Mouse (Mus musculus) liver, embryonic 18 days (tissue): ENCODE data around the gene Cdip1. TPM values are rescaled to one million over a fixed set of nuclear protein-coding genes. Genes with fewer than 3 reads are reported as not detected.

Source experiments
- polyA plus RNA-seq: library from polyadenylated mRNA; depleted of rRNA; stranded (reverse); fragments of >200 nt; gene quantifications from 2 replicates; pipeline ENCODE4 v1.2.3, GENCODE M21; 2012; rRNA removed

Gene Cdip1
- polyA plus RNA-seq, result 37.2 and 40.6 TPM in 2 replicates

DNA sequence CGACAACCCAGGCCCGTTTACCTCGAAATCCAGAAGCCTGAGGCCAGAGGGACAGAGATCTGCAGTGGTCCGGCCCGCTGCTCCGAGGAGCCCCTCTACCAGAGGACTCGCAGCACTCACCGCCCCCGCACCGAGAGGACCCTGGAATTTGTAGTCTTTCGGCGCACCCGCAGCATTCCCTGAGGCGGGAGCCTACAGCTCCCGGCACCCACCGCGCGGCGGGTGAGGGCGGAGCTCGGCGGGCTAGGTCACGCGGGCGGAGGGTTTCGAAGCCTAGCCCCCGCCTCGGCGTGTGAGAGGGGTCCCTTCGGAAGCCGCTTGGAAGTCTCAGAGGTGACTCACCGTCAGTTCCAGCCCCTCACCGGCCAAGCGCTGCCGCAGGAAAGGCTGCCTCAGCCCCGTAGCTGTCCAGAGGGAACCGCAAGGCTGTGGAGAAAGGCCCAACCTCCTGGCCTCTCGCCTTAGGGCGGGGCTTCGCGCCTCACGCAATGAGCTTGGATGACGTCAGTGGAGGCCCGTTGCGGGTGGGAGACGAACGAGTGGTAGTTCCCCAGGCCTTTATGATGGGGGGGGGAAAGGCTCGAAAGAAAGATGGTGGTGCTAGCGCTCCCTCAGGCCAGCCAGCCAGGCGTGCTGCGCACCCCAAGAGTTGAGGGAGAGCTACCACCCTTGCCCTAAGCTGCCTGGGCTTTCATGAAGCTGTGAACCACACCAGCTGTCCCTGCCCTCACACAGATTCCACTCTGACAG is at the start of gene Cdip1:
Gene Cdip1 (minus strand): TSS at position 483 of the 750 bp plus-strand sequence.

DNA sequence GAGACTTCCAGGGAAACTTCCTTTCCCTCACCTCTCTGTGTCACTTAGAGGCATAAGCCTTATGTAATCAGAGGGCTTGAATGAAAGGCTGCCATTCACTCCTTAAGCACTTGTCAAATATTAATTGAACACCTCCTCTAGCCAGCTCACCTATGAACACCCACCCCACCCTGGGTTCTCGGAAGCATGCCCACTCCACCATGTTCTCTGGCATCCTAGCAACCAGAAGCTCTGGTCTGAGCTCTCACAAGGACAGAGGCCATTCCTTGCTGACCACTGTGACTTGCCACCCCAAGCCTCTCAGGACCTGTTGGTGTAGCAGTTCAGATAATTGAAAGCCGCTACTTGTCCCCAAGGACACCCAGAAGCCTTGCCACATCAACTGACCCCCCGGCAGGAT is 45.1 kb upstream of the Cdip1 start, which contains the start of gene 4930562C15Rik:
Gene 4930562C15Rik (plus strand): TSS at position 226 of the 400 bp plus-strand sequence.

GRCm38 (mm10) chr16:4725780-4726527 is 64.1 kb downstream of the Cdip1 start, which contains the start of gene Hmox2:
TSS of gene Hmox2 (plus strand) at chr16:4726361.

GRCm38 (mm10) chr16:4718753-4719518 is 71.2 kb downstream of the Cdip1 start, which contains the start of gene Nmral1:
TSS of gene Nmral1 (minus strand) at chr16:4719356.

Other genes with a start within 250 kb of the Cdip1 start
- 0.95 and 1.4 TPM in 2 replicates for gene Srl, start 248.5 kb downstream of the Cdip1 start, polyA plus RNA-seq
- gene Tfap4, start 230.4 kb downstream of the Cdip1 start, polyA plus RNA-seq, result 4.6 and 5.9 TPM in 2 replicates
- 2.6 and 3.2 TPM in 2 replicates for gene Glis2, start 195.6 kb downstream of the Cdip1 start, polyA plus RNA-seq
- gene Pam16, start 165.3 kb downstream of the Cdip1 start, polyA plus RNA-seq, result 45.0 and 46.2 TPM in 2 replicates
- gene Vasn, start 150.4 kb downstream of the Cdip1 start, polyA plus RNA-seq, result 3.3 and 3.4 TPM in 2 replicates
- gene Dnaja3, start 150.3 kb downstream of the Cdip1 start, polyA plus RNA-seq, result 27.3 and 29.4 TPM in 2 replicates
- 14.0 and 17.4 TPM in 2 replicates for gene Coro7, start 110.5 kb downstream of the Cdip1 start, polyA plus RNA-seq
- gene Nmral1, start 70.9 kb downstream of the Cdip1 start, polyA plus RNA-seq, result 24.5 and 25.0 TPM in 2 replicates
- 35.6 and 37.3 TPM in 2 replicates for gene Hmox2, start 63.9 kb downstream of the Cdip1 start, polyA plus RNA-seq
- not detected in 2 replicates for gene 4930562C15Rik, start 45.1 kb upstream of the Cdip1 start, polyA plus RNA-seq
- gene Ubald1, start 90.0 kb upstream of the Cdip1 start, polyA plus RNA-seq, result 7.5 and 7.9 TPM in 2 replicates
- 28.5 and 32.0 TPM in 2 replicates for gene Mgrn1, start 96.0 kb upstream of the Cdip1 start, polyA plus RNA-seq
- gene Nudt16l1, start 148.5 kb upstream of the Cdip1 start, polyA plus RNA-seq, result 32.0 and 33.3 TPM in 2 replicates
- 18.3 and 21.6 TPM in 2 replicates for gene Anks3, start 173.9 kb upstream of the Cdip1 start, polyA plus RNA-seq
- not detected in 2 replicates for gene Sept12, start 207.6 kb upstream of the Cdip1 start, polyA plus RNA-seq
- 18.9 and 27.5 TPM in 2 replicates for gene Smim22, start 217.0 kb upstream of the Cdip1 start, polyA plus RNA-seq
- gene Rogdi, start 223.3 kb upstream of the Cdip1 start, polyA plus RNA-seq, result 70.5 and 78.4 TPM in 2 replicates